Mouse (Mus musculus) stomach, postnatal 0 days (tissue): ENCODE measurements around the gene Pofut2. TPM values are rescaled to one million over a fixed set of nuclear protein-coding genes. Genes with fewer than 3 reads are reported as not detected.

Source experiments
- ATAC-seq: fragments of 200-750 bp; cut with Nextera tagmentation; 2 replicates; pipeline ENCODE4 v1.8.0; 2017; ENCODE audit not compliant: low FRiP score, low TSS enrichment
- DNase-seq: peaks from one replicate; pipeline ENCODE4 v3.0.0-alpha.2; 2016; ENCODE audit warnings: low spot score
- H3K27ac ChIP-seq: fragments of 300-500 bp; sonication (generic); replicated peaks from 2 replicates; pipeline ENCODE4 v1.5.1; 2014; ENCODE audit warnings: mild to moderate bottlenecking, control low read depth
- H3K27me3 ChIP-seq: fragments of 300-500 bp; sonication (generic); 2 replicates; pipeline ENCODE4 v1.6.1; 2014; ENCODE audit warnings: low read length; ENCODE audit not compliant: control insufficient read depth, insufficient read depth
- H3K36me3 ChIP-seq: fragments of 300-500 bp; sonication (generic); 2 replicates; pipeline ENCODE4 v1.6.1; 2014; ENCODE audit warnings: low read length, mixed read lengths; ENCODE audit not compliant: control insufficient read depth, insufficient read depth
- H3K4me1 ChIP-seq: fragments of 300-500 bp; sonication (generic); replicated peaks from 2 replicates; pipeline ENCODE4 v1.6.1; 2014; ENCODE audit warnings: antibody characterized with exemption; ENCODE audit not compliant: control insufficient read depth, insufficient read depth
- H3K4me2 ChIP-seq: fragments of 300-500 bp; sonication (generic); replicated peaks from 2 replicates; pipeline ENCODE4 v1.6.1; 2014; ENCODE audit warnings: low read depth, mild to moderate bottlenecking, control low read depth, moderate library complexity
- H3K4me3 ChIP-seq: fragments of 300-500 bp; sonication (generic); 2 replicates; pipeline ENCODE4 v1.5.1; 2014; ENCODE audit warnings: low read depth, low read length, control low read depth
- H3K9ac ChIP-seq: fragments of 300-500 bp; sonication (generic); 2 replicates; pipeline ENCODE4 v1.6.1; 2014; ENCODE audit warnings: mild to moderate bottlenecking, low read length, control low read depth, mixed read lengths
- H3K9me3 ChIP-seq: fragments of 300-500 bp; sonication (generic); 2 replicates; pipeline ENCODE4 v1.6.1; 2016; ENCODE audit warnings: low read length; ENCODE audit not compliant: control insufficient read depth
- CTCF ChIP-seq: IDR thresholded peaks from 2 replicates; pipeline ENCODE4 v1.5.1; 2016; ENCODE audit warnings: antibody characterized with exemption, low read depth, mild to moderate bottlenecking, moderate library complexity
- EP300 ChIP-seq: optimal IDR thresholded peaks from 2 replicates; pipeline ENCODE3; 2016; ENCODE audit warnings: antibody characterized with exemption
- WGBS: fragments of 180-500 bp; shearing (Covaris S2); extraction: QIAGEN DNeasy Blood & Tissue Kit; methylation state at CpG from one replicate; pipeline ENCODE4 v1.1.7; 2014; 5-methylcytosine and 5-hydroxymethylcytosine counted together
- polyA plus RNA-seq: library from polyadenylated mRNA; unstranded; fragments of >200 nt; fragmentation: Nextera tagmentation; extraction: Ambion mirVana; gene quantifications from 2 replicates; pipeline ENCODE4 v1.2.1, GENCODE M21; 2015

Gene Pofut2
- polyA plus RNA-seq, 1 experiment from 2014 or later = 54.0 TPM

DNA sequence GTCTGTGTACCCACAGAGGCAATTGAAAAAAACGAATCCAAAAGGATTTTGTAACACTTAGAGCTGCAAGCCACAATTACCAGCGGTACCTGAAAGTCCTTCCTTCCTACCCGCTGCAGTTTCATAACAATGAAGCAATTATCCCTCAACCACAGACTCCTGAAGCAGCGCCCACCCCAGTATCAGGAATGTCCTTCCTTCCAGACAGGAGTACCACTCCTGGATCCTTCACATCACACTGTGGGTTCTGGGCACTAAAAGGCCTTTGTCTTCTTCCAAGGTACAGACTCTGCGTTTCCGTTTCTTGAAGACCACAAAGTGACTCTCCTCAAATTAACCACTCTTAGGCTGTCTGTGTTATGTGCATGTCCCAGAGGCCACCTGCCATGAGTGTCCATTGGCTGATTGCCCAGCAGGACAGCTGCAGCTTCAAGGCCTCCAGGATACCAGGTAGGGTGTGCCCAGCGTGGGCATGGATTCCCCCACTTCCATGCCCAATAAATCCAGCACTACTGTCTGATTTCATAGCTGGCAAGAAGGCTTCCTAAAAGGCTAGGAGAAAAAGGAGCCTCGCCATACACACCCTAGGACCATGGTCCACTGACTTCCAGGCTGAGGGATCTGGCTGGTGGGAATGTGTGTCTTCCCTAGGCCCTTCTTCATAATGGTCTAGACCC is 32.2 kb upstream of the Pofut2 start:
- H3K4me1 ChIP-seq = no peaks in the 10 kb centered on the region
- H3K27ac ChIP-seq = no peak overlapping the region
- no peaks in the 10 kb centered on the region for H3K36me3 ChIP-seq
- no peak for TF ChIP-seq EP300
- no peak for TF ChIP-seq CTCF
- H3K4me3 ChIP-seq = no peak overlapping the region
- H3K27me3 ChIP-seq = no peaks in the 10 kb centered on the region
- DNase-seq = no peak
- H3K9ac ChIP-seq = no peak overlapping the region
- H3K9me3 ChIP-seq = no peaks in the 10 kb centered on the region
- WGBS = 74% methylated on average over 8 of the region's 8 CpGs
- H3K4me2 ChIP-seq = no peak overlapping the region
- ATAC-seq = no peak

- Histone ChIP-seq H3K9ac (no peak overlapping the region), H3K27ac (no peak overlapping the region), H3K27me3 (no peaks in the 10 kb centered on the region), H3K4me3 (no peak overlapping the region), H3K4me1 (no peaks in the 10 kb centered on the region), H3K36me3 (no peaks in the 10 kb centered on the region), H3K9me3 (no peaks in the 10 kb centered on the region), H3K4me2 (no peak overlapping the region)
- ATAC-seq = no peak
- no peak for TF ChIP-seq CTCF
- TF ChIP-seq EP300 = no peak
- WGBS = 75% methylated on average over 6 of the region's 6 CpGs
- no peak for DNase-seq
Measured at GRCm38 (mm10) chr10:77227368-77227723, 31.7 kb upstream of the Pofut2 start.

DNA sequence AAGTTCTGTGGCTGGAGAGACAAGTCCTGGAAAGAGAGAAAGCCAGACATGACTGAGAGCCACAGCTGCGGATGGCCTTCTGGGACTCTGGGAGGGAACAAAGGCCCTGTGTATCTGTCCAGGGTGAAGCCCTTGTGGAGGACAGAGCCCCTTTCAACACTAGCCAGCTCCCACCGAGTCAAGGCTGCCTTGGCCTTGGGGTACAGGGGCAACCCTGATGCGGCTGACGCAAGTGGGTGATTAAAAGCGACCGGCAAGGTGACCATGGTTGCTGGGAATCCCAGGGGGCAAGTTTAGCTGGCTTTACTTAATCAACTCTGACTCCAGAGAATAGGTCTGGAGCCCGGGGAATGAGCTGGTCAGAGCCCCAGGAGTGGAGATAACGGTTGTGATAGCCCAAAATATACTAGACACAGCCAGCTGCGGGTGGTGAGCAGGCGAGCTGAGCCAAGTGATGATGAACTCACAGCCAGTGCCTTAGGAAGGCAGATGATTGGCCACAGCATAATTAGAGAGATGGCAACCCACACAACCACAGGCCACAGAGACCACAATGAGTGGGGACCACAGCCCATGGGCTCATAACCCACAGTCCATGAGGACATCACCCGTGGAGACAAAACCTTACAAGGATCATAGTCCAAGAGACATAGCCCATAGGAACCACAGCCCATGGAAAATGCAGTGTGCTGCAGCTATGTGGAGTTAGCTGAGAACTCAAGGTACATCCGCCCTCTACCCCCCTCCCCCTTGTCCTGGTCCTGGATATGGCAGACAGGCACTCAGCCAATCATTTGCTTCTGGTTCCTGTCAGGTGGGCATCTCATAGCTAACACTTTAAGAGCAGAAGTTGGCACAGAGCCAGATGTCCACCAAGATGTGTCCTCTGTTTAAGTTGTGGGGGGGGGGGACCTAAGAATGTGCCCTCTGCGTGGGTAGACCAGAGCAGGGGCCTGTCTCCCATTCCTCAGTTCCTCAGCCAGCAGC is 29.1 kb upstream of the Pofut2 start:
- no peak overlapping the region for H3K4me2 ChIP-seq
- no peak overlapping the region for H3K9ac ChIP-seq
- no peak for DNase-seq
- H3K27ac ChIP-seq = no peak overlapping the region
- no peak overlapping the region for H3K4me3 ChIP-seq
- no peak for TF ChIP-seq CTCF
- no peak for TF ChIP-seq EP300
- no peaks in the 10 kb centered on the region for H3K4me1 ChIP-seq
- no peaks in the 10 kb centered on the region for H3K36me3 ChIP-seq
- no peaks in the 10 kb centered on the region for H3K27me3 ChIP-seq
- H3K9me3 ChIP-seq = no peaks in the 10 kb centered on the region
- ATAC-seq = no peak
- 75% methylated on average over 13 of the region's 13 CpGs for WGBS

DNA sequence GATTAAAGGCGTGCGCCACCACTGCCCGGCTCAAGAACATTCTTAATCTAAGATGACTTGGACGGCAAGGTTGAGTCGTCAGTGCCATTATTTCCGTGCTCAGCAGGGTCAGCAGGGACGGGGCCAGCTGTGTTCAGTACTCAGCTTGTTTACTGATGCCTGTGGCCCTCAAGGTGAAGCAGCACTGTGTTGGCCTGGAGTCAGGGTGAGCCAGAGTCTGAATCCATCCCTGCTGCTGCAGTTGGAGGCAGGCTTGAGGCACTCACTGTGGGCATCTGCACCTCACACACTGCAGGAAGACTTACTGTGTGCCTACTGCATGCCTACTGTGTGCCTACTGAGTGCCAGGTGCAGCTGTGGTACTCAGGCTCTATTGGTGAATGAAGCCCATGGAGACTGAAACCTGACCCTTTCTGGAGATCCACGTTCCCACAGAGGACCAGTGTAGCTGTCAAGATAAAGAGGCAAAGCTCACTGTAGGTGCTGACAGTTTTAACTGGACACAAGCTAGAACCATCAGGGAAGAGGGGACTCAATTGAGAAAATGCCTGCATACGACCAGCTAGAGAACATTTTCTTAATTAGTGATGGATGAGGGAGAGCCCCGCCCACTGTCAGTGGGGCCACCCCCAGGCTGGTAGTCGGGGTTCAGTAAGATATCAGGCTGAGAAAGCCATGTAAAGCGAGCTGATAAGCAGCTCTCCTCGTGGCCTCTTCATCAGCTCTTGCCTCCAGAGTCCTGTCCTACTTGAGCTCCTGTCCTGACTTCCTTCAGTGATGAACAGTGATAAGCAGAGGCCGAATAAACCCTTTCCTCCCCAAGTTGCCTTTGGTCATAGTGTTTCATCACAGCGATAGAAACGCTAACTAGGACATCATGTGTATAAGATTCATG is 26.9 kb upstream of the Pofut2 start:
- no peak overlapping the region for H3K4me3 ChIP-seq
- no peak for TF ChIP-seq CTCF
- no peak for TF ChIP-seq EP300
- 54% methylated on average over 16 of the region's 16 CpGs for WGBS
- H3K4me2 ChIP-seq = no peak overlapping the region
- DNase-seq (no peak), ATAC-seq (no peak)
- no peaks in the 10 kb centered on the region for H3K36me3 ChIP-seq
- no peaks in the 10 kb centered on the region for H3K27me3 ChIP-seq
- no peaks in the 10 kb centered on the region for H3K4me1 ChIP-seq
- no peak overlapping the region for H3K27ac ChIP-seq
- H3K9me3 ChIP-seq = no peaks in the 10 kb centered on the region
- no peak overlapping the region for H3K9ac ChIP-seq

- H3K27ac ChIP-seq = no peak overlapping the region
- H3K4me1 ChIP-seq = 0 out of 2 replicates have a peak, but pooled peaks cover 2% of the 10 kb centered on the region
- no peaks in the 10 kb centered on the region for H3K27me3 ChIP-seq
- H3K9ac ChIP-seq = no peak overlapping the region
- no peak for TF ChIP-seq CTCF
- TF ChIP-seq EP300 = no peak
- no peak overlapping the region for H3K4me2 ChIP-seq
- no peaks in the 10 kb centered on the region for H3K36me3 ChIP-seq
- H3K9me3 ChIP-seq = no peaks in the 10 kb centered on the region
- H3K4me3 ChIP-seq = no peak overlapping the region
- no peak for ATAC-seq
- WGBS = 82% methylated on average over 1 of the region's 1 CpGs
- no peak for DNase-seq
Measured at GRCm38 (mm10) chr10:77233230-77233629, 25.8 kb upstream of the Pofut2 start.
